Mouse (Mus musculus) spleen, adult 12 weeks (tissue): ENCODE results near the gene Filip1l.

Experiments
- DNase-seq: peaks from one replicate; pipeline ENCODE4 v3.0.0; 2022; ENCODE audit warnings: low spot score

The Filip1l gene

GRCm38 (mm10) chr16:57352751-57353150 is at the start of gene Filip1l:
Filip1l (plus strand) TSS chr16:57353093.
- DNase-seq, result no peak

GRCm38 (mm10) chr16:57303716-57304115 is 49.2 kb upstream of the Filip1l start:
- no peak for DNase-seq

- DNase-seq, result no peak
These were observed 47.4 kb upstream of the Filip1l start for GRCm38 (mm10) chr16:57305463-57305862.

- no peak for DNase-seq
These were observed 40.8 kb upstream of the Filip1l start for GRCm38 (mm10) chr16:57312130-57312529.

GRCm38 (mm10) chr16:57313487-57313886 is 39.4 kb upstream of the Filip1l start:
- DNase-seq, result no peak

- DNase-seq, result no peak
These were observed 38.7 kb upstream of the Filip1l start for GRCm38 (mm10) chr16:57314236-57314635.

- DNase-seq, result no peak
These were observed 37.9 kb upstream of the Filip1l start for GRCm38 (mm10) chr16:57315026-57315425.

- DNase-seq, result no peak
These were observed 35.8 kb upstream of the Filip1l start for GRCm38 (mm10) chr16:57317127-57317526.

GRCm38 (mm10) chr16:57317882-57318636 is 34.8 kb upstream of the Filip1l start:
- DNase-seq, result no peak

GRCm38 (mm10) chr16:57318637-57319125 is 34.2 kb upstream of the Filip1l start:
- no peak for DNase-seq

- no peak for DNase-seq
These were observed 33.4 kb upstream of the Filip1l start for GRCm38 (mm10) chr16:57319284-57320124.

- no peak for DNase-seq
These were observed 25.9 kb upstream of the Filip1l start for GRCm38 (mm10) chr16:57326996-57327395.

- DNase-seq, result no peak
These were observed 23.9 kb upstream of the Filip1l start for GRCm38 (mm10) chr16:57329028-57329427.

- no peak for DNase-seq
These were observed 22.8 kb upstream of the Filip1l start for GRCm38 (mm10) chr16:57330111-57330510.

- DNase-seq, result no peak
These were observed 20.6 kb upstream of the Filip1l start for GRCm38 (mm10) chr16:57332301-57332700.

GRCm38 (mm10) chr16:57336770-57337423 is 16.0 kb upstream of the Filip1l start:
- peak; percentile 17 for DNase-seq

- no peak for DNase-seq
These were observed 12.9 kb upstream of the Filip1l start for GRCm38 (mm10) chr16:57339765-57340612.

GRCm38 (mm10) chr16:57340613-57340898 is 12.3 kb upstream of the Filip1l start:
- no peak for DNase-seq

GRCm38 (mm10) chr16:57346258-57346657 is 6.6 kb upstream of the Filip1l start:
- no peak for DNase-seq

GRCm38 (mm10) chr16:57349039-57349438 is 3.9 kb upstream of the Filip1l start:
- no peak for DNase-seq

- no peak for DNase-seq
These were observed 3.2 kb upstream of the Filip1l start for GRCm38 (mm10) chr16:57349689-57350088.
